12 mouse cellular contexts compared by ENCODE assay signal in genomic region chr4:139823138-139823869, GRCm38 (mm10). TPM values are rescaled to one million over a fixed set of nuclear protein-coding genes. Genes with fewer than 3 reads are reported as not detected.
DNase-seq lines count a peak whose midpoint lies in the region; ATAC-seq and TF ChIP-seq lines count a peak whose summit lies in the region.
"Had no signal": no experiment of that assay in that cellular context is flagged by ENCODE, and none has a peak within 500 bp of the region (broad histone marks: within the 10 kb centered on the region; RNA-seq: fewer than 3 reads in every experiment).

No protein-coding gene starts in this region.

- TF ChIP-seq POLR2A in brain, embryonic 14.5 days (IDR thresholded peaks at IDR 0.05; ENCODE audit: borderline replicate concordance, extremely low read depth, insufficient read depth, insufficient read length, poor library complexity, severe bottlenecking), result no peak

- no peak for TF ChIP-seq CTCF in brain, embryonic 14.5 days (IDR thresholded peaks at IDR 0.05; ENCODE audit: borderline replicate concordance, extremely low read depth, insufficient read depth, insufficient read length)
- TF ChIP-seq CTCF in forebrain, postnatal 0 days (IDR thresholded peaks at IDR 0.05; ENCODE audit: low read depth), result no peak

- no peak overlapping the region for H3K4me3 ChIP-seq in forebrain, postnatal 0 days (ENCODE audit: low read depth, low read length)
- peak overlapping the region; percentile 30 for H3K4me3 ChIP-seq in midbrain, embryonic 13.5 days (replicated peaks)
- H3K4me3 ChIP-seq: liver, embryonic 15.5 days had no signal

- H3K27ac ChIP-seq in forebrain, postnatal 0 days (ENCODE audit: low read depth, low read length), result no peak overlapping the region
- peak overlapping the region; percentile 93 for H3K27ac ChIP-seq in midbrain, embryonic 13.5 days
- H3K27ac ChIP-seq: liver, embryonic 15.5 days had no signal

- H3K36me3 ChIP-seq in forebrain, postnatal 0 days (ENCODE audit: insufficient read depth), result no peaks in the 10 kb centered on the region
- no peaks in the 10 kb centered on the region for H3K36me3 ChIP-seq in midbrain, embryonic 13.5 days
- H3K36me3 ChIP-seq: liver, embryonic 15.5 days had no signal

- H3K9ac ChIP-seq in forebrain, postnatal 0 days, result no peak overlapping the region; the same call in 1 of the 2 replicates
- peak overlapping the region; percentile 62 for H3K9ac ChIP-seq in midbrain, embryonic 13.5 days (replicated peaks)
- H3K9ac ChIP-seq: liver, embryonic 15.5 days had no signal

- peak; percentile 20 to 31 for DNase-seq in cerebellum, postnatal 25 days
- DNase-seq in brain, embryonic 14.5 days (ENCODE audit: low read depth), result peak; percentile 67
- DNase-seq in forebrain, postnatal 0 days, result peak; percentile 53
- DNase-seq in urinary bladder, postnatal 25 days (ENCODE audit: low spot score), result no peak
- no peak for DNase-seq in urinary bladder, postnatal 10 days (ENCODE audit: low spot score)
- no peak for DNase-seq in gastrocnemius, adult 8-10 months (ENCODE audit: low spot score in 2 of 2)
- DNase-seq: B cell, adult 2 months; kidney, postnatal 25 days had no signal

- ATAC-seq in cerebellum, adult (ENCODE audit: insufficient number of reproducible peaks, low FRiP score, low TSS enrichment), result no peak
- no peak for ATAC-seq in forebrain, postnatal 0 days
- 0 out of 2 replicates have a peak, but pooled peaks have one; percentile 5 for ATAC-seq in midbrain, embryonic 13.5 days

- WGBS in forebrain, postnatal 0 days, result 2% methylated on average over 44 of the region's 44 CpGs
- WGBS in midbrain, embryonic 13.5 days, result under 1% methylated on average over 44 of the region's 44 CpGs

- H3K4me1 ChIP-seq in forebrain, postnatal 0 days (ENCODE audit: insufficient read depth), result no peaks in the 10 kb centered on the region
- peaks cover 94% of the 10 kb centered on the region for H3K4me1 ChIP-seq in midbrain, embryonic 13.5 days (replicated peaks)
- H3K4me1 ChIP-seq: liver, embryonic 15.5 days had no signal

- peaks cover 87% of the 10 kb centered on the region for H3K27me3 ChIP-seq in forebrain, postnatal 0 days (ENCODE audit: insufficient read depth, low read length)
- peaks cover 95% of the 10 kb centered on the region for H3K27me3 ChIP-seq in midbrain, embryonic 13.5 days

- H3K4me2 ChIP-seq in forebrain, postnatal 0 days (ENCODE audit: low read depth), result no peak overlapping the region
- H3K4me2 ChIP-seq in midbrain, embryonic 13.5 days (replicated peaks), result peak overlapping the region; percentile 60
- H3K4me2 ChIP-seq: liver, embryonic 15.5 days had no signal

- no peaks in the 10 kb centered on the region for H3K9me3 ChIP-seq in forebrain, postnatal 0 days (ENCODE audit: low read length)
- H3K9me3 ChIP-seq in midbrain, embryonic 13.5 days, result no peaks in the 10 kb centered on the region
- H3K9me3 ChIP-seq: liver, embryonic 15.5 days had no signal

RNA-seq across cellular contexts. Expression of gene Pax7, which starts 10.0 kb away (rescaled TPM):
- polyA plus RNA-seq in brain, embryonic 14.5 days (2012; rRNA removed), result 6.8 and 12.2 TPM in 2 replicates
- 0.05 and 0.31 TPM in 2 replicates for total RNA-seq in forebrain, postnatal 0 days (2014; rRNA removed)
- not detected in 2 replicates for polyA plus RNA-seq in forebrain, postnatal 0 days (2015; fragmentation: Nextera tagmentation; extraction: Ambion mirVana)
- 4.9 and 6.5 TPM in 2 replicates for polyA plus RNA-seq in midbrain, embryonic 13.5 days (2015; fragmentation: Nextera tagmentation; extraction: Ambion mirVana)
- 1 to 10 TPM in 1 of 4 experiments, under 1 TPM in 3; 0.54 to 1.1 (median 0.92) TPM for total RNA-seq in gastrocnemius, adult 8-10 months (2022)
- polyA plus RNA-seq: gonadal fat pad, adult 2 months had no signal

Comparison
In these comparisons a context has a peak if more than half of its experiments do, and no peak if none do; other contexts are left out.
1. DNase-seq: peak in cerebellum, postnatal 25 days (2 of 2), brain, embryonic 14.5 days (single experiment) and forebrain, postnatal 0 days (single experiment); none in urinary bladder, postnatal 25 days (single experiment), urinary bladder, postnatal 10 days (single experiment) and gastrocnemius, adult 8-10 months (0 of 2).